Mouse (Mus musculus) forebrain, embryonic 13.5 days (tissue): ENCODE data around the gene Ppp2r5c. TPM values are rescaled to one million over a fixed set of nuclear protein-coding genes. Genes with fewer than 3 reads are reported as not detected.

Experiments used
- ATAC-seq: fragments of 200-750 bp; cut with Nextera tagmentation; 2 replicates; pipeline ENCODE4 v1.8.0; 2017
- H3K27ac ChIP-seq: fragments of 300-500 bp; sonication (generic); 2 replicates; pipeline ENCODE4 v1.5.1; 2015; ENCODE audit warnings: inconsistent platforms, mild to moderate bottlenecking, moderate library complexity
- H3K27me3 ChIP-seq: fragments of 300-500 bp; sonication (generic); 2 replicates; pipeline ENCODE4 v1.6.1; 2015; ENCODE audit warnings: mild to moderate bottlenecking, inconsistent platforms
- H3K36me3 ChIP-seq: fragments of 300-500 bp; sonication (generic); 2 replicates; pipeline ENCODE4 v1.6.1; 2015; ENCODE audit warnings: mild to moderate bottlenecking, inconsistent platforms; ENCODE audit not compliant: poor library complexity, severe bottlenecking
- H3K4me1 ChIP-seq: fragments of 300-500 bp; sonication (generic); 2 replicates; pipeline ENCODE4 v1.6.1; 2015; ENCODE audit warnings: inconsistent platforms
- H3K4me2 ChIP-seq: fragments of 300-500 bp; sonication (generic); 2 replicates; pipeline ENCODE4 v1.6.1; 2015; ENCODE audit warnings: inconsistent platforms, mild to moderate bottlenecking, moderate library complexity
- H3K4me3 ChIP-seq: fragments of 300-500 bp; sonication (generic); 2 replicates; pipeline ENCODE4 v1.5.1; 2015; ENCODE audit warnings: mild to moderate bottlenecking, inconsistent platforms
- H3K9ac ChIP-seq: fragments of 300-500 bp; sonication (generic); 2 replicates; pipeline ENCODE4 v1.6.1; 2015; ENCODE audit warnings: mild to moderate bottlenecking, inconsistent platforms
- H3K9me3 ChIP-seq: fragments of 300-500 bp; sonication (generic); replicated peaks from 2 replicates; pipeline ENCODE4 v1.6.1; 2016; ENCODE audit warnings: inconsistent platforms
- whole genome bisulfite sequencing: fragments of 180-500 bp; shearing (Covaris S2); methylation state at CpG from one replicate; pipeline ENCODE4 v1.1.7; 2015; 5-methylcytosine and 5-hydroxymethylcytosine counted together
- polyA plus RNA-seq: library from polyadenylated mRNA; unstranded; fragments of >200 nt; fragmentation: Nextera tagmentation; extraction: Ambion mirVana; gene quantifications from 2 replicates; pipeline ENCODE4 v1.2.1, GENCODE M21; 2015

Ppp2r5c gene
- polyA plus RNA-seq, 1 experiment from 2014 or later = 138 TPM

DNA sequence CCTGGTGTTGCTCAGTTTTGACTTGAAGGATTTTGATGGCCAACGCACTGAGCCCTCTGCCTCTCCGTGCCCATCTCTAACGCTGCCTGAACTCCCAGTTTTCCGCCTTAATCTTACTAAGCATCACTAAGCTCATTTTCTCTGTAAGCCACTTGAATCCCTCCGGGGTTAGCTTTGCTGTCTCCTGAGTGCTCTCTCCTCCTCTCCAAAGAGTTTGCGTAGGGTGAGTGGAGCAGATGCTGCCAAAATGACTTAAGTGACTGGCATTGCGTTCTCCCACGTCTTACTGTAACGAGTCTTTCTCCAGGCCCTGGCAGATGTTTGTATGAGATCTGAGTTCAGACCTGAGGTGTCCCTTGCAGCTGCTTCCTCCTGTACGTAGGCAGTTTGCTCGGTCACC, 183.1 kb downstream of the Ppp2r5c start:
- Histone ChIP-seq H3K36me3 (peaks cover 100% of the 10 kb centered on the region), H3K9me3 (no peaks in the 10 kb centered on the region), H3K4me3 (no peak overlapping the region), H3K4me2 (no peak overlapping the region), H3K4me1 (no peaks in the 10 kb centered on the region), H3K27ac (no peak overlapping the region), H3K27me3 (no peaks in the 10 kb centered on the region), H3K9ac (no peak overlapping the region)
- no peak for ATAC-seq
- WGBS = 96% methylated on average over 11 of the region's 11 CpGs

Other genes with a start within 250 kb of the Ppp2r5c start
- gene Dio3, start 168.1 kb upstream of the Ppp2r5c start, polyA plus RNA-seq = 2.9 and 3.1 TPM in 2 replicates
- gene Dync1h1, start 154.3 kb downstream of the Ppp2r5c start, polyA plus RNA-seq = 76.3 and 97.0 TPM in 2 replicates
- gene 1700001K19Rik, start 235.5 kb downstream of the Ppp2r5c start, polyA plus RNA-seq = 0.25 and 0.53 TPM in 2 replicates